Mouse (Mus musculus) midbrain, embryonic 16.5 days (tissue): ENCODE measurements around the gene Cap1. TPM values are rescaled to one million over a fixed set of nuclear protein-coding genes. Genes with fewer than 3 reads are reported as not detected.

Experiments
- ATAC-seq: fragments of 200-750 bp; cut with Nextera tagmentation; 2 replicates; pipeline ENCODE4 v1.8.0; 2017; ENCODE audit warnings: moderate TSS enrichment
- H3K27ac ChIP-seq: fragments of 300-500 bp; sonication (generic); 2 replicates; pipeline ENCODE4 v1.5.1; 2014; ENCODE audit warnings: mild to moderate bottlenecking, low read length, mixed read lengths
- H3K27me3 ChIP-seq: fragments of 300-500 bp; sonication (generic); 2 replicates; pipeline ENCODE4 v1.6.1; 2014; ENCODE audit warnings: low read depth, low read length, mixed read lengths; ENCODE audit not compliant: control insufficient read depth, insufficient read depth
- H3K36me3 ChIP-seq: fragments of 300-500 bp; sonication (generic); 2 replicates; pipeline ENCODE4 v1.6.1; 2014; ENCODE audit warnings: mild to moderate bottlenecking, low read length, moderate library complexity, mixed read lengths; ENCODE audit not compliant: control insufficient read depth, insufficient read depth
- H3K4me1 ChIP-seq: fragments of 300-500 bp; sonication (generic); 2 replicates; pipeline ENCODE4 v1.6.1; 2014; ENCODE audit warnings: mild to moderate bottlenecking, low read length, mixed read lengths; ENCODE audit not compliant: control insufficient read depth, insufficient read depth
- H3K4me2 ChIP-seq: fragments of 300-500 bp; sonication (generic); 2 replicates; pipeline ENCODE4 v1.6.1; 2014; ENCODE audit warnings: mild to moderate bottlenecking, low read length, mixed read lengths
- H3K4me3 ChIP-seq: fragments of 300-500 bp; sonication (generic); 2 replicates; pipeline ENCODE4 v1.5.1; 2014; ENCODE audit warnings: low read depth, mild to moderate bottlenecking, low read length, moderate library complexity, mixed read lengths
- H3K9ac ChIP-seq: fragments of 300-500 bp; sonication (generic); 2 replicates; pipeline ENCODE4 v1.6.1; 2014; ENCODE audit warnings: low read depth, low read length, mixed read lengths
- H3K9me3 ChIP-seq: fragments of 300-500 bp; sonication (generic); replicated peaks from 2 replicates; pipeline ENCODE4 v1.6.1; 2014; ENCODE audit warnings: mild to moderate bottlenecking, low read length, mixed read lengths; ENCODE audit not compliant: control insufficient read depth, poor library complexity, severe bottlenecking
- WGBS: fragments of 180-500 bp; shearing (Covaris S2); extraction: QIAGEN DNeasy Blood & Tissue Kit; methylation state at CpG from one replicate; pipeline ENCODE4 v1.1.7; 2014; 5-methylcytosine and 5-hydroxymethylcytosine counted together
- polyA plus RNA-seq: library from polyadenylated mRNA; unstranded; fragments of >200 nt; fragmentation: Nextera tagmentation; extraction: Ambion mirVana; gene quantifications from 2 replicates; pipeline ENCODE4 v1.2.1, GENCODE M21; 2015

Gene Cap1
- polyA plus RNA-seq, 1 experiment from 2014 or later: 75.0 TPM

- ATAC-seq: no peak
- H3K9me3 ChIP-seq: no peaks in the 10 kb centered on the region
- 79% methylated on average over 3 of the region's 3 CpGs for WGBS
Measured at GRCm38 (mm10) chr4:122882544-122882943, 3.3 kb downstream of the Cap1 start.

GRCm38 (mm10) chr4:122878333-122879070, 7.4 kb downstream of the Cap1 start:
- peaks cover 8% of the 10 kb centered on the region for H3K4me1 ChIP-seq
- no peak overlapping the region for H3K27ac ChIP-seq
- ATAC-seq: no peak
- no peak overlapping the region for H3K9ac ChIP-seq
- H3K4me3 ChIP-seq: no peak overlapping the region
- no peaks in the 10 kb centered on the region for H3K27me3 ChIP-seq
- no peaks in the 10 kb centered on the region for H3K9me3 ChIP-seq
- WGBS: 98% methylated on average over 2 of the region's 2 CpGs
- H3K4me2 ChIP-seq: no peak overlapping the region
- no peaks in the 10 kb centered on the region for H3K36me3 ChIP-seq

More at GRCm38 (mm10) chr4:122882544-122882943, 3.3 kb downstream of the Cap1 start:
- Histone ChIP-seq H3K4me3 (no peak overlapping the region), H3K9ac (no peak overlapping the region), H3K27me3 (no peaks in the 10 kb centered on the region), H3K4me2 (no peak overlapping the region), H3K4me1 (peaks cover 30% of the 10 kb centered on the region), H3K27ac (no peak overlapping the region), H3K36me3 (no peaks in the 10 kb centered on the region)

DNA sequence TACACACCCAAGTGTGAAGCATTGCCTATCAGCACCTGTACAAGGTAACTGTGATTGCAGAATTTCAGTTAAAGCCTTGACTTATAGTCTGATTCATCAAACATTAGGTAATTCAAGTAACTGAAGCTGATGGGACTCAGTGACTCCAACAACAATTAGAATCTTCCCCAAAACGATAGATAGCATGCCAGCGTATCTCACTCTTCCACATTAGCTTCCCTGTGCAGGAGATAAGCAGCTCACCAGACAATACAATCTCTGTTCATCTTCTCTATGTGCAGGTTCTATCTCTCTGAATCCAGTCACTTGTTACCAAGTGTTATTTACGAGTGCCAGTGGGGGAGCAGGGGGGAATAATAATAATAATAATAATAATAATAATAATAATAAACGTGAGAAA, 12.3 kb downstream of the Cap1 start:
- Histone ChIP-seq H3K27ac (no peak overlapping the region), H3K9me3 (no peaks in the 10 kb centered on the region), H3K9ac (no peak overlapping the region), H3K4me2 (no peak overlapping the region), H3K27me3 (no peaks in the 10 kb centered on the region), H3K4me3 (no peak overlapping the region), H3K36me3 (peaks cover 22% of the 10 kb centered on the region), H3K4me1 (no peaks in the 10 kb centered on the region)
- 89% methylated on average over 4 of the region's 4 CpGs for WGBS
- no peak for ATAC-seq

GRCm38 (mm10) chr4:122873003-122873402, 12.9 kb downstream of the Cap1 start:
- H3K4me3 ChIP-seq: no peak overlapping the region
- H3K9ac ChIP-seq: no peak overlapping the region
- no peak overlapping the region for H3K4me2 ChIP-seq
- ATAC-seq: no peak
- H3K27ac ChIP-seq: no peak overlapping the region
- peaks cover 22% of the 10 kb centered on the region for H3K36me3 ChIP-seq
- no peaks in the 10 kb centered on the region for H3K9me3 ChIP-seq
- 89% methylated on average over 5 of the region's 5 CpGs for WGBS
- no peaks in the 10 kb centered on the region for H3K27me3 ChIP-seq
- H3K4me1 ChIP-seq: no peaks in the 10 kb centered on the region

DNA sequence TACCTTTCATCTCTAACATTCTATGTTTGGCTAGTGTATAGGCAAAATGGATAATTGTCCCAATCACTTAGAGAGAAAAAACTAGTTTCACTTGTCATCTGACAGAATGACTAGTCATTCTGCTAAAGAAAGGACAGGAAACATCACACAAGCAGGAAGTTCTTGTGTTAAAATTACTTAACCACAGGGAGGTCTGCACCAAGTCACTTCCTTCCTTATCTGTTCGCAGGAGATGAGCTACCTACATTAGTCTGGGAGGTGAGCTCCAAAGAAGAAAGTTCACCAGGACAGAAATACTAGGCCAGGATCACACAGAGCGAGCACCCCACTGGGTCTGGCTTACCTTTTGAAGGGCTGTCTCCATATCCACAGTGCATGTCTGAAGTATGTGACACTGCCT, 13.9 kb downstream of the Cap1 start:
- Histone ChIP-seq H3K4me1 (no peaks in the 10 kb centered on the region), H3K36me3 (peaks cover 26% of the 10 kb centered on the region)
- 86% methylated on average over 2 of the region's 2 CpGs for WGBS

GRCm38 (mm10) chr4:122871269-122871668, 14.6 kb downstream of the Cap1 start:
- Histone ChIP-seq H3K9me3 (no peaks in the 10 kb centered on the region), H3K4me3 (no peak overlapping the region), H3K36me3 (peaks cover 29% of the 10 kb centered on the region), H3K9ac (no peak overlapping the region), H3K4me2 (no peak overlapping the region), H3K27ac (no peak overlapping the region), H3K27me3 (no peaks in the 10 kb centered on the region), H3K4me1 (no peaks in the 10 kb centered on the region)
- WGBS: 92% methylated on average over 11 of the region's 11 CpGs
- ATAC-seq: no peak

More for the DNA sequence above, 13.9 kb downstream of the Cap1 start:
- no peak for ATAC-seq
- Histone ChIP-seq H3K9me3 (no peaks in the 10 kb centered on the region), H3K4me3 (no peak overlapping the region), H3K9ac (no peak overlapping the region), H3K27ac (no peak overlapping the region), H3K4me2 (no peak overlapping the region), H3K27me3 (no peaks in the 10 kb centered on the region)

- ATAC-seq: no peak
- no peaks in the 10 kb centered on the region for H3K27me3 ChIP-seq
- 89% methylated on average over 5 of the region's 5 CpGs for WGBS
Measured at GRCm38 (mm10) chr4:122870741-122871140, 15.1 kb downstream of the Cap1 start.

GRCm38 (mm10) chr4:122870027-122870426, 15.8 kb downstream of the Cap1 start:
- Histone ChIP-seq H3K4me2 (no peak overlapping the region), H3K9me3 (no peaks in the 10 kb centered on the region), H3K4me1 (no peaks in the 10 kb centered on the region), H3K36me3 (peaks cover 39% of the 10 kb centered on the region), H3K27me3 (no peaks in the 10 kb centered on the region), H3K27ac (no peak overlapping the region), H3K4me3 (no peak overlapping the region), H3K9ac (no peak overlapping the region)
- ATAC-seq: no peak

More at GRCm38 (mm10) chr4:122870741-122871140, 15.1 kb downstream of the Cap1 start:
- Histone ChIP-seq H3K9me3 (no peaks in the 10 kb centered on the region), H3K36me3 (peaks cover 32% of the 10 kb centered on the region), H3K27ac (no peak overlapping the region), H3K4me1 (no peaks in the 10 kb centered on the region), H3K4me3 (no peak overlapping the region), H3K4me2 (no peak overlapping the region), H3K9ac (no peak overlapping the region)

DNA sequence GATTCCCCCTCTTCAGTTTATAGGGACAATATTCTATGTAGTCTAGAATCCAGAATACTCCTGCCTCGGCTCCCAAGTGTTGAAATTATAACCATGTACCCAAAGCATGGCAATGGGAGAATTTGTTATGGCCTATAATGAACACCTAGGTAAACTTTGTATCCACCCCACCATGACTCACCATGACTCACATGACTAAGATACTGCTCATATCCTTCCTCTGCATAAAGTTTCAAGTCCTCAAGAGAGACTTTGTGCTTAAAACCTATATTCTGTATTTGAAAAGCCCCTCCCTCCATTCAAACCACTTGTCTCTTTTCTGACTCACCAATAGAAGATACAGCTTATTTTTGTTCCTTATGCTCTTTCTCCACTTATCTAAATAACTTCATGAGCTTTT, 17.8 kb downstream of the Cap1 start:
- WGBS: 93% methylated on average over 1 of the region's 1 CpGs

More for the DNA sequence above, 17.8 kb downstream of the Cap1 start:
- no peak overlapping the region for H3K27ac ChIP-seq
- H3K36me3 ChIP-seq: peaks cover 49% of the 10 kb centered on the region
- ATAC-seq: no peak
- H3K9ac ChIP-seq: no peak overlapping the region
- H3K4me1 ChIP-seq: no peaks in the 10 kb centered on the region
- no peaks in the 10 kb centered on the region for H3K9me3 ChIP-seq
- H3K27me3 ChIP-seq: no peaks in the 10 kb centered on the region
- no peak overlapping the region for H3K4me3 ChIP-seq
- H3K4me2 ChIP-seq: no peak overlapping the region
